Mouse (Mus musculus): ENCODE measurements around the gene Prap1.

Gene Prap1

GRCm38 (mm10) chr7:140092924-140093528, at the start of gene Prap1:
TSS of gene Prap1 (plus strand) at chr7:140093395.
- DNase-seq (ENCODE audit: low spot score): no peak

GRCm38 (mm10) chr7:140045546-140045945, 47.6 kb upstream of the Prap1 start:
- no peak for DNase-seq (ENCODE audit: low spot score)

GRCm38 (mm10) chr7:140047811-140048311, 45.3 kb upstream of the Prap1 start:
- DNase-seq (ENCODE audit: low spot score): no peak

- no peak for DNase-seq (ENCODE audit: low spot score)
These were observed 44.7 kb upstream of the Prap1 start, which contains the start of gene Msx3 for GRCm38 (mm10) chr7:140048361-140049114. TSS of gene Msx3 (minus strand) at chr7:140049089.

GRCm38 (mm10) chr7:140049115-140049689, 44.0 kb upstream of the Prap1 start:
- DNase-seq (ENCODE audit: low spot score): peak; percentile 41

- DNase-seq (ENCODE audit: low spot score): no peak
These were observed 39.1 kb upstream of the Prap1 start for GRCm38 (mm10) chr7:140054124-140054523.

GRCm38 (mm10) chr7:140057413-140058407, 35.5 kb upstream of the Prap1 start:
- peak; percentile 51 for DNase-seq (ENCODE audit: low spot score)

GRCm38 (mm10) chr7:140058528-140058927, 34.7 kb upstream of the Prap1 start:
- DNase-seq (ENCODE audit: low spot score): no peak

GRCm38 (mm10) chr7:140059601-140060000, 33.6 kb upstream of the Prap1 start:
- no peak for DNase-seq (ENCODE audit: low spot score)

GRCm38 (mm10) chr7:140060936-140061831, 32.0 kb upstream of the Prap1 start:
- DNase-seq (ENCODE audit: low spot score): peak; percentile 43

- no peak for DNase-seq (ENCODE audit: low spot score)
These were observed 31.4 kb upstream of the Prap1 start for GRCm38 (mm10) chr7:140061832-140062130.

- peak; percentile 45 for DNase-seq (ENCODE audit: low spot score)
These were observed 30.9 kb upstream of the Prap1 start for GRCm38 (mm10) chr7:140062307-140062706.

GRCm38 (mm10) chr7:140063092-140063491, 30.1 kb upstream of the Prap1 start:
- DNase-seq (ENCODE audit: low spot score): peak; percentile 49

- no peak for DNase-seq (ENCODE audit: low spot score)
These were observed 25.8 kb upstream of the Prap1 start for GRCm38 (mm10) chr7:140067397-140067796.

GRCm38 (mm10) chr7:140070042-140070711, 23.0 kb upstream of the Prap1 start:
- DNase-seq (ENCODE audit: low spot score): no peak

- no peak for DNase-seq (ENCODE audit: low spot score)
These were observed 15.5 kb upstream of the Prap1 start for GRCm38 (mm10) chr7:140077698-140078097.

GRCm38 (mm10) chr7:140078711-140079110, 14.5 kb upstream of the Prap1 start:
- peak; percentile 62 for DNase-seq (ENCODE audit: low spot score)

GRCm38 (mm10) chr7:140080503-140081156, 12.6 kb upstream of the Prap1 start:
- DNase-seq (ENCODE audit: low spot score): peak; percentile 71

GRCm38 (mm10) chr7:140081408-140082241, 11.6 kb upstream of the Prap1 start:
- no peak for DNase-seq (ENCODE audit: low spot score)

All from ovary, postnatal 36 days (tissue).